Mouse (Mus musculus) left cerebral cortex, postnatal 10 days (tissue): ENCODE measurements around the gene Tle2. TPM values are rescaled to one million over a fixed set of nuclear protein-coding genes. Genes with fewer than 3 reads are reported as not detected.
A peak's percentile ranks its signal among the peaks of the same experiment; 100 is the strongest.

ENCODE experiments used
- DNase-seq, 2 experiments: peaks; one replicate each; pipeline ENCODE4 v3.0.0; 2021 to 2022; ENCODE audit warnings: low spot score in 2 of 2, mixed read lengths in 1 of 2; ENCODE audit errors: extremely low spot score in 1 of 2
- intact Hi-C: fragments of 180-260 bp; cut with DNase I; formaldehyde crosslinking; loops from one replicate; pipeline ENCODE4 v1.15.1; 2025
- total RNA-seq, 2 experiments: library from RNA; stranded (reverse); gene quantifications; 2 replicates each; pipeline ENCODE4 v1.2.3; 2021

Tle2 gene
- total RNA-seq, 2 experiments from 2014 or later, result 20.9 to 22.4 TPM

DNA sequence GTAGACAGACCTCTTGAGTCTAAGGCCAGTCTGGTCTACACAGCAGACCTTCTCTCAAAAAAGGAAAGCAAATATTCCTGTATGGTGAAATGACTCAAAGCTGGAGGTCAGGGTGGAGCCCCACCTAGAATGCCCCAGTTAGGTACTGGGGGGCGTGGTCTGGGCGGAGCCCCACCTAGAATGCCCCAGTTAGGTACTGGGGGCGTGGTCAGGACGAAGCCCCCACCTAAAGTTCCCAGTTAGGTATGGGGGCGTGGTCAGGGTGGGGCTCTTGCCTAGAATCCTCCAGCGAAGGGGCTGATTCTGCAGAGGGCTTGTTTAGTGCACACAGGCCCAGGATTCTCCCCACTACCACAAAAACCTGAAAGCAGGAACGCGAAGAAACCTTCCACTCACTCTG, 49.1 kb downstream of the Tle2 start:
- no peak for DNase-seq
- intact Hi-C loops, result no loop called here

DNA sequence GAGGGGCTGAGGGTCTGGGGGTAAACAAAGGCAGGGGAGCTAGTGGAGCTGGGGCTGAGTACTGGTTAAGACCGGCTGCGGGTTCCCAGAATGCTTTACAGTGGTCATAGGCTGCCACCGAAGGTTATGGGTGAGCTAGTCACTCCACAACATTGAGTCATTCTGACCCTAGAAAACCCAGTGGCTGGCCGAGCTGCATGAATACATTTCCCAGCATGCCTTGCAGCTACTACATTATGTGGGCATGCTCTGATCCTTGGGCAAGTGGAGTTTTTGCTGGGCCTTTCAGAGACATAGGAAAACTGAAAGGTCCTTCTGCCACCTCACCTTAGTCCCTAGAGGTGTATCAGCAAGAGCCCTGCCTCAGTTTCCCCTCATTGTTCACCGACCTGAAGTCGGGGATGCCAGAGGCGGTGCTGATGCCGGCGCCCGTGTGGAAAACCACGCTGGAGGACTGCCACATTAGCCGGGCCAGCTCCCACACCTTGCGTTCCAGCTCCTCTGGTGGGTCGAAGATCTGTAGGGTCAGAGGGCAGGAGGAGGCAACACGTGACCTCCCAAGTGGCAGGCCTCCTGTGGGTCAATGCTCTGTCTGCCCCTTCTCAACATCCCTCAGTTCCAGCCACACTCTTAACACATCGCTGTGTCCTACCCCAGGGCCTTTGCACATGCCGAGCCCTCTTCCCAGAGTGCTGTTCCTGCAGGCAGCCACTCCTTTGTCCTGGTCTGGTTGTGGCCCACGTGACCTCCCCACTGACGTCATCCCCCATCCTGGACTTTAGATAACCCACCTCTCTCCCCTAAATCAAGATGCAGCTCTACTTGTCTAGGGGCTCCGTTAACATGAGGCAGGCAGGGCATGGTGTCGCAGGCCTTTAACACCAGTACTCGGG, 52.0 kb downstream of the Tle2 start:
- intact Hi-C loops, result loop anchor here (5.0 kb wide), 1 partner anchor 546 kb away; no protein-coding TSS in a partner anchor
- no peak for DNase-seq

DNA sequence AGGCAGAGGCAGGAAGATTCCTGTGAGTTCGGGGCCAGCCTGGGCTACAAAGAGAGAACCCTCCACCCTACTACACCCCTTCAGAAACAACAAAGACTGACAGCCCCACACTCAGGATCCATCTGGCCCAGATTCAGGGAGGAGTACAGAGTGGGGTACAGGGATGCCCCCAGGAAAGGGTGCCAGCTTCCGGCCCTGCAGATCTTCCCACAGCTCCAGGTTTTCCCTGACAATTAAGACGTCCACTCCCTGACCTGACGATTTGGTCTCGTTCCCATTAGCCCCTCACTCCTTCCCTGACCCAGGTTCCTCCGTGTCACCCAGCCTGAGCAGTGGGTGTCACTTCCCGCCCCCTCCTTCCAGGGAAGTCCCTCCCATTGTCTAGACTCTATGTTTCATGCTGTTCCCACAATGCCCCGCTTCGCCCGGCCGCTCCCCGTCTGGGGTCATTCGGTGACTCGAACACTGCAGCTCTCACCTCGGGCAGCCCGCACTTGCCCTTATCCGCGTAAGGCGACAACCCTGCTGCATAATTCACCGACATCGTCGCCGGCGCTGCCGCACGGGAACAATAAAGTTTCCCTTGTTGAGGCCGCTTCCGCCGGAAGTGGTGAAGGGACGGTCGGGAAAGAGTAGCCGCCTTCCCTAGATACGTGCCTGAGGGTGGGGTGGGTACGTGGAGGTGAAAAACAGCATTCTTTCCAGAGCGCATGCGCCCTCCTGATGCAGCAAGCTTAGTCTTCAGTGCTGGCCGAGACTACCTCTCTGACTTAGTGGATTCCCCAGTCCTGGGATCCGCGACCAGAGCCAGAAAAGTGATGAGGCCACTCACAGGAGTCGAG, 52.9 kb downstream of the Tle2 start, which contains the start of gene Sirt6:
Sirt6 (minus strand) TSS at position 804 of the 842 bp plus-strand sequence.
- intact Hi-C loops, result loop anchor here (5.0 kb wide), 1 partner anchor 545 kb away; no protein-coding TSS in a partner anchor
- peak; percentile 91 to 95 for DNase-seq

DNA sequence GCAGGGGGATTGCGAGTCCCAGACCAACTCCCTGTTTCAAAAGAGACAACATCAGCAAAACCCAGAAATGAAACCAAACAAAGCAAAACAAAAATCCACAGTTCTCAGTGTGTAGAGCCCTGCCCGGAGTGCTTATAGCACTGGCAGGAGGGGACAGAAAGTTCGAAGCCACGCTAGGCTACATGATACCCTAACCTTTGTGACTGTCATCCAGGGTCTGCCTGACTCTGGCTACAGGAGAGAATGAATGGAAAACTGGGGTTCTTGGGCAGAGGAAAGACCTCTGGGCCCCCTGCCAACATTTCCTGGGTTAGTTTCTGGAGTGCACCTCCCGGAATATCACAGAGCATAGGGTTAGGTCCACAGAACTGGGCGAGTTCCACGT, 53.5 kb downstream of the Tle2 start:
- intact Hi-C loops, result loop anchor here (5.0 kb wide), 1 partner anchor 544 kb away; no protein-coding TSS in a partner anchor
- peak in 1 of 2 experiments; percentile 63 for DNase-seq

DNA sequence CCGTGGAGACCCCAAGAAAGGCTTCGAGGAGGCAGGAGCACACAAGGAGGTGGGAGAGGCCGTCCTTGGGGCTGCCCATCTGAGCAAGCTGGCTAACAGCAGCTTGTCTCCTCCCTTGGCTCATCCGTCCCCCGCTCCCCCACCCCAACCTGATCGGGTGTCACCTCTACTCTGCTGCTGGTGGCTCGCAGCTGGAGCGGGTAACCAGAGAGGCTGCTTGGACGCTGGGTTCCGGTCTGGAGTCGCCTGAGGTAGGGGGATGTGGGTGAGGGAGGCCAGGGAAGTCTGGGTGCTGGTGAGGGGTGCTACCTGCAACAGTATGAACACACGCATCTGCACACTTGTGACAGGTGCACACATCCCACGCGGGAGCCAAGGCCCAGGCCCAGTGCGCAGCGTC, 54.0 kb downstream of the Tle2 start, which contains the start of gene Ankrd24:
Ankrd24 (plus strand) TSS at position 151 of the 400 bp plus-strand sequence.
- no peak for DNase-seq
- intact Hi-C loops, result loop anchor here (5.0 kb wide), 1 partner anchor 544 kb away; no protein-coding TSS in a partner anchor

DNA sequence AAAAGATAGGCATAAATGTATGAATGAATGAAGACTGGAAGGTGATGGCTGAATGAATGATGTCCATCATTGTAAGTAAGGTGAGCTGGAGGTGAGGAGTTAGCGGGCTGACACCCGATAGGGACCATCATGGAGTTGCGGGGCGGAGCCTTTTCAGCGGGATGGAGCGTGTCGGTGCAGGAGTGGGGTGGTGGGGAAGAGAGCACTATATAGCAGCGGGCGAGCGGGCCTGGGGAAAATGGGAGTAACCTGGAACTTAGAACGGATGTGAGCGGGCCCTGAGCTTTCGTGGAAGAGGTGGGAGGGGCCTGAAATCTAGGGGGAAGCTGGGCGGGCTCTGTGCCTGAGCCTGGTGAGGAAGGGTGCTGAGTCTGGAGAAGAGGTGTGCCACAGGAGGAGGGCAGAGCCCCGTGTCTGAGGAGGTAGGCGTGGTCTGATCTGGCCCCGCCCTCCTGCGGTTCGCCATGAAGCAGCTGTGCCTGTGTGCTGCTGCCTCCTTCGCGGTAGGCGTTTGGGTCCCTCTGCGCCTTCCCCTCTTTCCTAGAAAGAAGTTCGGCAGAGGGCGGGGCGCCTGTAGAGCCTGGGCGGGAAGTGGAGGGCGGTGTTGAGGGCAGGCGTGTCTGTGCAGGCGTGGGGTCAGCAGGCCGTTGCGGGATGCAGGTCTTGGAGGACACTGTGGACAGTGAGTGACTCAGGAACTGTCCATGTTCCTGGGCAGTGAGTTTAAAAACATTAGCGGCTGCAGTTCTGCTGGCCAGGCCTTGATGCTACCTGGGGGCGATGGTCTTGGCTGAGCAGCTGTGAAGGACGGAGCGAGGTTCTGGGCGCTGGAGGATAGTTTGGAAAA, 59.1 kb downstream of the Tle2 start:
- intact Hi-C loops, result no loop called here
- DNase-seq, result peak; percentile 80 to 89

DNA sequence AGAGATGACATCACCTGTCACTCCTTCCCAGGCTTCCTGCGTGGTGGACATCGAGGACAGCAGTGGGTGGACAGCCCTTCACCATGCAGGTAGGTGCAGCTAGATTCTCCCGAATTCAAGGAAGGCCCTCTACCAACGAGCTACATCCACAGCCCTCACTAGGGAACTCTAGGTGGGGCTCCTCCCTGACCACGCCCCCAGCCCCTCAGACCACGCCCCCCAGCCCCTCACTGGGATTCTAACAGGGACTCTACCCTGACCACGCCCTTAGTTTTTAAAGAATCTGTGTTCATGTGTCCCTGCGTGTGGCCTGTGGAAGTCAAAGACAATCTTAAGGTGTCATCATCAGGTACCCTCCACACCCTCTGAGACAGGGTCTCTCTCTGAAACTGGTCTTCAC, 62.0 kb downstream of the Tle2 start:
- DNase-seq, result peak in 1 of 2 experiments; percentile 12
- intact Hi-C loops, result no loop called here

DNA sequence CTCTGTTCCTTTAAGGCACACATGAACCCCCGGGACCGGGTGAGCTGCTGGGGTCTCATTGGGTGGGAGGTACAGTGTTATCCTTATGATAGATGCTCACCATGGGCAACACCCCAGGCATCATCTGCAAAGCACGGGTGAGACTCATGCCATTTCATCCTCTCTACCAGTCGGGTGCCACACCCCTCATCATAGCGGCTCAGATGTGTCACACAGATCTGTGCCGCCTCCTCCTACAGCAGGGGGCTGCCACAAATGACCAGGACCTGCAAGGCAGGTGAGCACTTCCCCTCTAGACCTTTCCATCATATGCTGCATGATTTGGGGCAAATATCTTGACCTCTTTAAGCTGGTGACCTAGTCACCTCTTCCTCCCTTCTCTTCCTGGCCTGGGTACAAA, 63.7 kb downstream of the Tle2 start:
- intact Hi-C loops, result no loop called here
- DNase-seq, result peak in 1 of 2 experiments; percentile 18

Other genes with a start within 250 kb of the Tle2 start
- 1 to 10 TPM; 1.1 to 2.1 TPM for gene Tbxa2r, start 245.8 kb upstream of the Tle2 start, total RNA-seq
- gene Gipc3, start 231.3 kb upstream of the Tle2 start, total RNA-seq, result under 1 TPM; 0.39 to 0.49 TPM
- gene Hmg20b, start 224.1 kb upstream of the Tle2 start, total RNA-seq, result 10 to 100 TPM; 18.3 to 20.3 TPM
- 10 to 100 TPM; 32.8 to 35.9 TPM for gene Mfsd12, start 217.1 kb upstream of the Tle2 start, total RNA-seq
- gene 4930404N11Rik, start 208.7 kb upstream of the Tle2 start, total RNA-seq, result 1 to 10 TPM; 1.2 to 1.7 TPM
- 10 to 100 TPM; 85.7 to 94.7 TPM for gene Fzr1, start 196.0 kb upstream of the Tle2 start, total RNA-seq
- 10 to 100 TPM; 79.3 to 83.5 TPM for gene Dohh, start 190.1 kb upstream of the Tle2 start, total RNA-seq
- 1 to 10 TPM; 3.4 to 5.0 TPM for gene Gm48551, start 190.1 kb upstream of the Tle2 start, total RNA-seq
- gene Gm48552, start 185.6 kb upstream of the Tle2 start, total RNA-seq, result 1 to 10 TPM; 2.5 to 3.5 TPM
- 1 to 10 TPM; 2.0 to 2.2 TPM for gene Smim24, start 181.5 kb upstream of the Tle2 start, total RNA-seq
- 10 to 100 TPM; 40.7 to 44.6 TPM for gene Nfic, start 118.9 kb upstream of the Tle2 start, total RNA-seq
- gene Celf5, start 91.9 kb upstream of the Tle2 start, total RNA-seq, result 100 to 1,000 TPM; 287 to 297 TPM
- 100 to 1,000 TPM in 1 of 2 experiments, 10 to 100 TPM in 1; 94.8 to 102 TPM for gene Ncln, start 78.2 kb upstream of the Tle2 start, total RNA-seq
- under 1 TPM; 0.18 to 0.28 TPM for gene S1pr4, start 74.4 kb upstream of the Tle2 start, total RNA-seq
- gene Gna15, start 50.3 kb upstream of the Tle2 start, total RNA-seq, result 1 to 10 TPM; 2.3 to 2.9 TPM
- gene Gna11, start 29.4 kb upstream of the Tle2 start, total RNA-seq, result 100 to 1,000 TPM; 111 to 118 TPM
- gene Aes, start 15.1 kb upstream of the Tle2 start, total RNA-seq, result 100 to 1,000 TPM; 542 to 558 TPM
- gene Tle6, start 26.5 kb downstream of the Tle2 start, total RNA-seq, result 1 to 10 TPM in 1 of 2 experiments, under 1 TPM in 1; 0.93 to 3.0 TPM
- gene BC025920, start 31.7 kb downstream of the Tle2 start, total RNA-seq, result 1 to 10 TPM; 1.9 to 2.2 TPM
- 10 to 100 TPM; 28.0 to 29.3 TPM for gene Sirt6, start 53.2 kb downstream of the Tle2 start, total RNA-seq
- gene Ankrd24, start 54.0 kb downstream of the Tle2 start, total RNA-seq, result 10 to 100 TPM; 34.1 to 35.1 TPM
- gene Gm10778, start 74.5 kb downstream of the Tle2 start, total RNA-seq, result 1 to 10 TPM; 5.0 to 5.7 TPM
- gene Zfp433, start 130.3 kb downstream of the Tle2 start, total RNA-seq, result 10 to 100 TPM in 1 of 2 experiments, 1 to 10 TPM in 1; 9.7 to 10.6 TPM
- 10 to 100 TPM in 1 of 2 experiments, 1 to 10 TPM in 1; 7.0 to 10.2 TPM for gene Gm3055, start 196.6 kb downstream of the Tle2 start, total RNA-seq
- gene Gm4767, start 237.6 kb downstream of the Tle2 start, total RNA-seq, result 1 to 10 TPM; 3.2 to 3.9 TPM